Mouse (Mus musculus) large intestine, adult 2 months (tissue): Measurements from ENCODE around the gene Six3. TPM values are rescaled to one million over a fixed set of nuclear protein-coding genes. Genes with fewer than 3 reads are reported as not detected.

Experiments used
- polyA plus RNA-seq: library from polyadenylated mRNA; depleted of rRNA; stranded (reverse); fragments of >200 nt; gene quantifications from 2 replicates; pipeline ENCODE4 v1.2.3, GENCODE M21; 2012; rRNA removed

Gene Six3
- polyA plus RNA-seq, 1 experiment: not detected

Other genes starting within 250 kb of the Six3 start
- not detected in 2 replicates for gene Six2, start 74.7 kb downstream of the Six3 start, polyA plus RNA-seq